8 mouse cellular contexts compared by ENCODE assay signal in genomic region chr8:105854715-105855216, GRCm38 (mm10). TPM values are rescaled to one million over a fixed set of nuclear protein-coding genes. Genes with fewer than 3 reads are reported as not detected.
DNase-seq lines count a peak whose midpoint lies in the region; ATAC-seq and TF ChIP-seq lines count a peak whose summit lies in the region.

Thap11 (plus strand) TSS chr8:105855132.

- TF ChIP-seq EP300 in ES-Bruce4 (IDR thresholded peaks at IDR 0.05; ENCODE audit: insufficient read depth, low read depth, low read length), result no peak

- peak; percentile 96 for DNase-seq in forebrain, embryonic 14.5 days (ENCODE audit: low spot score)
- peak; percentile 91 to 95 for DNase-seq in heart, postnatal 14 days
- peak; percentile 90 for DNase-seq in layer of hippocampus, adult 11-12 months (ENCODE audit: low spot score)
- DNase-seq in lung, adult 18-20 months, result peak; percentile 93 to 94
- DNase-seq in testis, postnatal 14 days (ENCODE audit: low spot score), result peak; percentile 93

- peak within 1 kb of the TSS; percentile 68 for H3K27ac ChIP-seq in ES-Bruce4 (ENCODE audit: insufficient read depth, low read length)
- H3K27ac ChIP-seq in forebrain, embryonic 14.5 days (ENCODE audit: low read depth, low read length), result peak within 1 kb of the TSS; percentile 21; the same call in 1 of the 2 replicates
- peak within 1 kb of the TSS; percentile 89 for H3K27ac ChIP-seq in neural tube, embryonic 15.5 days (replicated peaks)

- peaks cover 5% of the 10 kb centered on the region for H3K36me3 ChIP-seq in ES-Bruce4 (ENCODE audit: control insufficient read depth, insufficient read depth, low read length, poor library complexity, severe bottlenecking)
- peaks cover 7% of the 10 kb centered on the region; the same call in 1 of the 2 replicates for H3K36me3 ChIP-seq in forebrain, embryonic 14.5 days (ENCODE audit: control insufficient read depth, insufficient read depth, low read length)
- H3K36me3 ChIP-seq in neural tube, embryonic 15.5 days, result peaks cover 4% of the 10 kb centered on the region; the same call in 1 of the 2 replicates

- peaks cover 1% of the 10 kb centered on the region for H3K4me1 ChIP-seq in ES-Bruce4 (ENCODE audit: control insufficient read depth, insufficient read depth, low read length)
- H3K4me1 ChIP-seq in forebrain, embryonic 14.5 days (ENCODE audit: control insufficient read depth, insufficient read depth, low read length), result peaks cover 22% of the 10 kb centered on the region
- H3K4me1 ChIP-seq in neural tube, embryonic 15.5 days, result peaks cover 50% of the 10 kb centered on the region

- intact Hi-C loops in heart, postnatal 14 days (cut with DNase I), result loop anchor here (2.0 to 5.0 kb wide), 3 partner anchors 38 to 76 kb away; partner anchors contain the start of genes Nrn1l and Pskh1

- no peaks in the 10 kb centered on the region for H3K9me3 ChIP-seq in ES-Bruce4 (replicated peaks; ENCODE audit: control insufficient read depth, insufficient read depth, low read length, poor library complexity, severe bottlenecking)
- no peaks in the 10 kb centered on the region for H3K9me3 ChIP-seq in forebrain, embryonic 14.5 days (replicated peaks; ENCODE audit: control insufficient read depth, low read length)
- H3K9me3 ChIP-seq in neural tube, embryonic 15.5 days (replicated peaks), result no peaks in the 10 kb centered on the region

- peak within 1 kb of the TSS; percentile 94 for H3K4me3 ChIP-seq in ES-Bruce4 (ENCODE audit: low read depth, low read length)
- peak within 1 kb of the TSS; percentile 70 for H3K4me3 ChIP-seq in forebrain, embryonic 14.5 days (ENCODE audit: low read depth, low read length)
- peak within 1 kb of the TSS; percentile 86 for H3K4me3 ChIP-seq in neural tube, embryonic 15.5 days (replicated peaks)

- peak within 1 kb of the TSS; percentile 83 for H3K9ac ChIP-seq in ES-Bruce4 (ENCODE audit: low read depth, poor library complexity, severe bottlenecking)
- peak within 1 kb of the TSS; percentile 81 for H3K9ac ChIP-seq in forebrain, embryonic 14.5 days (ENCODE audit: low read length)
- H3K9ac ChIP-seq in neural tube, embryonic 15.5 days (replicated peaks), result peak within 1 kb of the TSS; percentile 63

- no peak for TF ChIP-seq POLR2A in ES-Bruce4 (IDR thresholded peaks at IDR 0.05; ENCODE audit: insufficient read depth, low read length)

- H3K4me2 ChIP-seq in forebrain, embryonic 14.5 days (ENCODE audit: low read length), result peak within 1 kb of the TSS; percentile 98
- H3K4me2 ChIP-seq in neural tube, embryonic 15.5 days, result peak within 1 kb of the TSS; percentile 85

- ATAC-seq in cerebellum, adult (ENCODE audit: insufficient number of reproducible peaks, low FRiP score, low TSS enrichment), result peak; percentile 84
- peak; percentile 92 for ATAC-seq in forebrain, embryonic 14.5 days
- ATAC-seq in neural tube, embryonic 15.5 days (ENCODE audit: low FRiP score), result peak; percentile 91

- peak; percentile 76 for TF ChIP-seq CTCF in ES-Bruce4 (IDR thresholded peaks at IDR 0.05; ENCODE audit: low read depth, low read length)

- under 1% methylated on average over 43 of the region's 43 CpGs for WGBS in forebrain, embryonic 14.5 days
- WGBS in neural tube, embryonic 15.5 days, result under 1% methylated on average over 43 of the region's 43 CpGs

- no peaks in the 10 kb centered on the region for H3K27me3 ChIP-seq in ES-Bruce4 (ENCODE audit: control insufficient read depth, insufficient read depth, low read length, poor library complexity, severe bottlenecking)
- H3K27me3 ChIP-seq in forebrain, embryonic 14.5 days (replicated peaks; ENCODE audit: control insufficient read depth, insufficient read depth, low read length), result no peaks in the 10 kb centered on the region
- H3K27me3 ChIP-seq in neural tube, embryonic 15.5 days (replicated peaks), result no peaks in the 10 kb centered on the region

RNA-seq across cellular contexts. Expression of gene Thap11, which starts in this region (rescaled TPM):
- polyA plus RNA-seq in ES-Bruce4 (2011; ENCODE audit: insufficient read depth, insufficient read length, low read depth, missing spikeins), result 29.6 and 31.0 TPM in 2 replicates
- polyA plus RNA-seq in forebrain, embryonic 14.5 days (2014; fragmentation: Nextera tagmentation; extraction: Ambion mirVana), result 51.7 and 60.8 TPM in 2 replicates
- total RNA-seq in heart, postnatal 14 days (2021), result 10 to 100 TPM; 27.5 to 29.1 TPM
- 55.8 and 58.3 TPM in 2 replicates for polyA plus RNA-seq in neural tube, embryonic 15.5 days (2015; fragmentation: Nextera tagmentation; extraction: Ambion mirVana)

Comparison
In these comparisons a context has a peak if more than half of its experiments do, and no peak if none do; other contexts are left out.
1. Peak in every context shown above with its lines: DNase-seq, ATAC-seq, H3K4me3 ChIP-seq and H3K27ac ChIP-seq.
2. H3K27ac ChIP-seq: peak in every context shown above with its lines; median percentile 89 in neural tube, embryonic 15.5 days; 68 in ES-Bruce4; 21 in forebrain, embryonic 14.5 days.